Mouse (Mus musculus): ENCODE measurements at regions not wholly inside any gene's neighbourhood (a gene's known extent, or its start where the extent isn't known, plus 50 kb on each side); places are given as distances from the start of the nearest gene placed in this dataset.
"Not testable (repeated sequence)": the region's sequence is repeated elsewhere in the genome, so short reads cannot be mapped to it uniquely, and the experiment has no call there.

- not testable (repeated sequence) for DNase-seq (ENCODE audit: low read depth, low spot score)
Measured at GRCm38 (mm10) chr5:91752846-91753245, 210.0 kb downstream of the Rchy1 start.

GRCm38 (mm10) chr5:91751168-91751567 lies 211.7 kb downstream of the Rchy1 start:
- DNase-seq (ENCODE audit: low read depth, low spot score), result no peak

DNA sequence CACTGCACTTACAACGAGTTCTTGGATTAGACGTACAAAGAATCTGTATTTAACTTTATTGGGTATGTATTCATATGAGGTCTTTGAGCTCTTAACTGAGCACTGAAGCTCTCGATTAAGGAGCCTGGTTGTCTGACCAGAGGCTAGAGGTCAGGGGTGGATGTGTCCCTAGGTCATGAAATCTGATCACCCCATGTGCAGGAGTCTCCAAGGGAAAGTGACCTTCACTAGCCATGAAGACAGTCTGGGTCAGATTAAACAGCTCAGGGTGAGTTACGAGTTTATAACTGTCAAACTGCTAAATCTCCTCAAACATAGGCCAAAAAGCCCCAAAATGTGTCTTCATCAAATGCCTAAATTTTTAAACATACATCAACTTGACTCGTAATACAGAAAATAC lies 216.8 kb downstream of the Rchy1 start:
- DNase-seq (ENCODE audit: low read depth, low spot score), result no peak

DNA sequence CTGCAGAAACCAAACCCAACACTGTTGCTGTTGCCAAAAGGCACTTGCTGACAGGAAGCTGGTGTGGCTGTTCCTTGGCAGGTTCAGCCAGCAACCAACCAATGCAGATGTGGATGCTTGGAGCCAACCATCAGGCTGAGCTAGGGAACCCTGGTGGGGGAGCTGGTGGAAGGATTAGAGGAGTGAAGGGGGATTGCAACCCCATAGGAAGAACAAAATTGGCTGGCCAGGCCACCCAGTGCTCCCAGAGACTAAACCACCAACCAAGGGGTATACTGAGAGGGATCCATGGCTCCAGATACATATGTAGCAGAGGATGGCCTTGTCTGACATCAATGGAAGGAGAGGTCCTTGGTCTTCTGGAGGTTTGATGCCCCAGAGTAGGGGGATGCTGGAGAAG lies 218.5 kb downstream of the Rchy1 start:
- DNase-seq (ENCODE audit: low read depth, low spot score), result no peak

GRCm38 (mm10) chr5:91740159-91740537 lies 222.7 kb downstream of the Rchy1 start:
- DNase-seq (ENCODE audit: low read depth, low spot score), result no peak

DNA sequence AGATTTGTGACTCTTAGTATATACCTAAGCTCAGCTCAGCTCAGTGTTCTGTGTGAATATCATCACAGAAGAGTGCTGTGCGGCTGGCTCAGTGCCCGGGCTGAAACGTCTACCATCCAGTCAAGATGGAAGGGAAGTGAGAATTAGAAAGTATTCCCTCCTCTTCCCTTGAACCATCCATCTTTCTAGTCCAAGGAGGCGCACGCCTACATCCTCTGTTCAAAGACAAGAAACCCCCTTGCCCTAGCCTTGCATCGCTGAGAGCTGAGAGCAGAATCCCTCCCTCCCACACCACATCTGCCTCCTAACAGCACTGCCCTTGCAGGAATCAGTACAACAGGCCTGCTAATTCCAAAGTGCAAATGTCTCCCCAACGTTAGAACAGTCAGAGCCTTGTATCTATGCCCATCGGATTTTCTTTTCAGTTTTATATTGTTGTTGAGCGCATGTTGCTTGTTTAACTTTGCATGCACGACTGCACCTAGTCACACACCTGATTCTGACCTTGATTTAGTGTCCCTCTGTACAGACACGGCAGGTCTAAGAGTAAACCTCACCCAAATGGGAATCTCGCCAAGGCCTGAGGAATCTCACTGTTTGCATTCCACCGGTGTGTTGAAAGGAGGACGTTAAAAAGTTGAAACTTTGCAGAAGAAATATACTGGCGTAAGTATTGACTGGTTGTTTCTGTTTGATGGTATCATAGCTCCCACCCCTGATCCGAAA lies 222.2 kb downstream of the Parm1 start:
- DNase-seq (ENCODE audit: low read depth, low spot score), result no peak

GRCm38 (mm10) chr5:91732002-91732401 lies 214.6 kb downstream of the Parm1 start:
- DNase-seq (ENCODE audit: low read depth, low spot score), result no peak

GRCm38 (mm10) chr5:91731155-91731554 lies 213.7 kb downstream of the Parm1 start:
- no peak for DNase-seq (ENCODE audit: low read depth, low spot score)

- DNase-seq (ENCODE audit: low read depth, low spot score), result no peak
Measured at GRCm38 (mm10) chr5:91729868-91730267, 212.5 kb downstream of the Parm1 start.

DNA sequence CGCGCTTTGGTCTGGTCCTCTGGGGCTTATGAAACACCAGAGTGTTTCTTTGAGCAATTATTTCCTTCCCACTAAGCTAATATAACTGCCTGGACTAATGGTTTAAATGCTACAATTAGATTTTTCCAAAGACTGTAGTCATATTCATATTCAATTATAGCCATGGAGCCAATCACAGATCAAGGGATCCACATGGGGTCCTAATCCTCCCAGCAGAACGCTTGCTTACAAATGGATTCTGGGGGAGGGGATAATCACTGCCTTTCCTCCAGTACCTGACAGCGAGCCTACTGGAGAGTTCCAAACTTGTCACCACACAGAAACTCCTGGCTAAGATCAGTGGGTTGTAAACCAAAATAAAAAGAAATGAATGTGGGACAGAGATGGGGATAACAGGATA lies 212.0 kb downstream of the Parm1 start:
- no peak for DNase-seq (ENCODE audit: low read depth, low spot score)

DNA sequence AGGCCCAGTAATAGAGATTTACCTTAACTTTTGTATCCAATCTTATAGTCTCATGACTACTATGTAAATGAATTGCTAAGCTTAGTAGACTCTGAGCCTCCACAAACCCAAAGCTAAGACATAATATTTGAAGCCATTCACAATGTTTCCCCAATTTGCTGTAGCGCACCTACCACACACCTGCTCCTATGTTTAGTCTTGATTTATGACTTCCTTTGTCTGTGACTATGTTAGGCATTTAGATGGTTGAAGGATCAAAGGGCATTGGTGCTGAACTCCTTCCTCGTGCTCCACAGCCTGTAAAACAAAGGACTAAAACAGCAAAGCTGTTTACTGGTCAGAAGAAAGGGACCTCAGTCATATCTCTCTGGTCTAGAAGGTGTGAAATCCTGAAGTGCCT lies 210.0 kb downstream of the Parm1 start:
- no peak for DNase-seq (ENCODE audit: low read depth, low spot score)

DNA sequence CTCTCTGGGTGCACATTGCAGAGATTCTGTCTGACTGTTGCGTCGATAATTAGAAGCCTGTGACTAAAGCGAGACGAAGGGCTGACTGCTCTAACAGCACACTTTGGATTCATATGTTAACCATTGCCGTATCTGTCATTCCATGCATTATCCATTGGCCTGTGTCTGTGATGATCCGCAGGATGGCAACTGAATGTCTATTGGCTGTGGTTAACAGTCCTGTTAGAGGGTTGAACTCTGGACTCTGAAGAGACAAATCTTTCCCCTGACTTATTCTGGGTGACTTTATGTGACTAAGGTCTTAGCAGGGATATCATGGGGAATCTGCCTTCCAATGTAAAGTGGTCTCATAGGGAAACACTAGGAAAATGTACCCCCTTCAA lies 208.7 kb downstream of the Parm1 start:
- DNase-seq (ENCODE audit: low read depth, low spot score), result no peak

GRCm38 (mm10) chr5:91725380-91726117 lies 208.1 kb downstream of the Parm1 start:
- no peak for DNase-seq (ENCODE audit: low read depth, low spot score)

- DNase-seq (ENCODE audit: low read depth, low spot score), result no peak
Measured at GRCm38 (mm10) chr5:91724881-91725280, 207.5 kb downstream of the Parm1 start.

DNA sequence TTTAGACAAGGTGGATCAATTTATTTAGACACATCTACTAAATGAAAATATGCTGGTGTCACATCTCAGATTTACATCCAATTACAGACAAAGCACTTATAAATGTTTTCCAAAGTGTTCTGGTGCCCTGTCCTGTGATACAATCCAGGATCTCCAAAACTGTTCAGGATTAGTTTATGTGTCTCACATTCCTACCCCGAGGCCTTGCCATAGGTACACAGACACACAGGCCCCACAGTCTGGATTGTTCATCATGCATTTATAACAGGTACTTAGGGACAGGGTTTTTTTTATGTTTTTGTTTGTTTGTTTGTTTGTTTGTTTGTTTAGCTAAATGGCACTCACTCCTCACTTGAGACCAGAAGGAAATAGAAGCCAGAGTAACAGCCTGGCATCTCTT lies 206.0 kb downstream of the Parm1 start:
- no peak for DNase-seq (ENCODE audit: low read depth, low spot score)

- DNase-seq (ENCODE audit: low read depth, low spot score), result no peak
Measured at GRCm38 (mm10) chr5:91722982-91723381, 205.6 kb downstream of the Parm1 start.

DNA sequence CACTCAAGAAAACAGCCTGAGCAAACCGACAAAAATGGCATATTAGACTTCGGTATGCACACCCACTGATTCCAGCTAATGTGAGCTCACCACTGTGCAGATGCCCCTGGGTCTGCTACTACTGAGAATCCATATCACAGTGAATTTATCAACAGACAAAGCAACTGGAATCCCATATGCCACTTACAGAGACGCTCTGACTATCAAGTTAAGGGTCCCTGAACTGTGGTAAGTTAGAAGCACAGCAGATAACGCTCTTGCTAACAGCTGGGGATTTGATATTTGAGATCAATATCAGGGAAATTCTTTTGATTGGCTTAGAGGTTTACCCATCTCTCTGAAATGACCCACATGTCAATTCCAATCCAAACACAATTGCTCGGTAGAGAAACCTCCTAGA lies 205.0 kb downstream of the Parm1 start:
- DNase-seq (ENCODE audit: low read depth, low spot score), result no peak

GRCm38 (mm10) chr5:91721231-91722096 lies 204.0 kb downstream of the Parm1 start:
- DNase-seq (ENCODE audit: low read depth, low spot score), result no peak

- no peak for DNase-seq (ENCODE audit: low read depth, low spot score)
Measured at GRCm38 (mm10) chr5:91713020-91713419, 195.6 kb downstream of the Parm1 start.

DNA sequence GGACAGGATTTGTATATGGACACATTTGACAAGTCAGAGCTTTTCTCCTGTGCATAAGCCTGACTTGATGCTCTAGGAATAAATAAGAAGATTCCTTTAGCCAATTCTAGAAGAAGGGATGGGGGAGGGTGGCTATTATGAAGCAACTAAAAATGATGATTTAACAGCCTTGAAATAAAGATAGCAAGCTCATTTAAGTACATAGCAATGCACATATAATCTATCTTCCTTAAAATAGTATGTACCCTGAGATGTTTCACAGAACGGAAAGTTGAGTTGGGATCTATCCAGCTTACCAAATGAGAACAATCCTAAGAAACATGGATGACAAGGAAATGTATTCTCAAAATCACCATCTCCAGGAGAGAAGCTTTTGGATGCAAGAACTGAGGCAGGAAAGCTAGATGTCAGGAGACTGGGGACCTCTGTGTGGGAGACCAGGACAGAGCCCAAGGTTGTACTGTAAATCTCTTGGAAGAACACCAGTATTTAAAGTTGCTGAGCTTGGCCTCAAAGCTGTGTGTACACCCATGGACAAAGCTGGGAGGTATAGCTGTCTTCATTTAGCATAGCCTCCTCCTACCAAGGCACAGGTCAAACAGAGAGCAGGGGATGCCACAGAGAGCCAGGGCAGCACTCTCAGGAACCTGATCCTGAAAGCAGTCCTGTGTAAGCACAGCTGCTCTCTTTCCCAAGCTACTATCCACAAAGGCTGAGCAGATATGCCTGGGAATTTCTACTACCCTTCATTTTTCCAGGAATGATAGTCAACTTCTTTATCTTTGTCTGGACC lies 192.3 kb downstream of the Parm1 start:
- no peak for DNase-seq (ENCODE audit: low read depth, low spot score)

DNA sequence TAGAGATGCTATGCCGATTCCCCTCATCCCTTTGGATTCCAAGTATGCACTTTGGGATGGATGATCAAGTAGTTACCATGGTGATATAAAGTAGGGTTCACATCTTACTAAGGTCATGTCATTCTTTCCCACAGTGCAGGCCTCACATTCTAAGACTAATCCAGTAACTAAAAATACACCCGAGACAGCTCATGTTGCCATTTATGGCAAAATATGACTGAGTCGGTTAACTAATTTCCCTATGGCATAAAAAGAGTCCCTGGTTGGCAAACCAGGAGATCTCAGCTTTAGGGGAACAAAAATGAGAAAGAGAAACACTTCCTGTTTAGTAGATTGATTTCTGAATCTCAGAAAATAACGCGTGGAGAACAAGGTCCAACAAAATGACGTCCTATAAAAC lies 190.7 kb downstream of the Parm1 start:
- DNase-seq (ENCODE audit: low read depth, low spot score), result no peak

- no peak for DNase-seq (ENCODE audit: low read depth, low spot score)
Measured at GRCm38 (mm10) chr5:91697075-91697474, 179.7 kb downstream of the Parm1 start.
